Comparison of ENCODE assay signal across 26 mouse cellular contexts in genomic region chr2:172306544-172306943, GRCm38 (mm10). TPM values are rescaled to one million over a fixed set of nuclear protein-coding genes. Genes with fewer than 3 reads are reported as not detected.
DNase-seq lines count a peak whose midpoint lies in the region; ATAC-seq and TF ChIP-seq lines count a peak whose summit lies in the region.
"Had no signal": no experiment of that assay in that cellular context is flagged by ENCODE, and none has a peak within 500 bp of the region (broad histone marks: within the 10 kb centered on the region; RNA-seq: fewer than 3 reads in every experiment).

No protein-coding gene starts in this region.

- H3K36me3 ChIP-seq in forebrain, embryonic 10.5 days (replicated peaks) = no peaks in the 10 kb centered on the region
- H3K36me3 ChIP-seq in forebrain, postnatal 0 days (ENCODE audit: insufficient read depth) = no peaks in the 10 kb centered on the region
- H3K36me3 ChIP-seq in kidney, embryonic 15.5 days = no peaks in the 10 kb centered on the region
- H3K36me3 ChIP-seq in kidney, postnatal 0 days (ENCODE audit: insufficient read depth, low read length) = no peaks in the 10 kb centered on the region
- H3K36me3 ChIP-seq: embryonic facial prominence, embryonic 10.5 days; embryonic facial prominence, embryonic 12.5 days; forebrain, embryonic 12.5 days had no signal

- no peak overlapping the region for H3K9ac ChIP-seq in forebrain, postnatal 0 days
- no peak overlapping the region for H3K9ac ChIP-seq in kidney, embryonic 15.5 days
- H3K9ac ChIP-seq in kidney, postnatal 0 days (ENCODE audit: low read depth, low read length) = no peak overlapping the region
- H3K9ac ChIP-seq: embryonic facial prominence, embryonic 12.5 days; forebrain, embryonic 12.5 days had no signal

- no peak for DNase-seq in forebrain, embryonic 10.5 days (ENCODE audit: extremely low spot score, low spot score)
- DNase-seq in forebrain, postnatal 0 days = no peak
- no peak for DNase-seq in kidney, postnatal 36 days
- DNase-seq in kidney, postnatal 0 days (ENCODE audit: low spot score) = peak; percentile 14
- no peak for DNase-seq in kidney, adult 9 months
- DNase-seq: adrenal gland, adult 8-10 months; adrenal gland, postnatal 14 days; adrenal gland, postnatal 36 days; B cell, adult 2 months; cerebellum, adult 11-12 months; cerebellum, adult 2 months; cerebellum, adult 9-10 months; cerebellum, postnatal 10 days; cerebellum, postnatal 25 days had no signal

- H3K4me3 ChIP-seq in forebrain, embryonic 10.5 days = no peak overlapping the region
- H3K4me3 ChIP-seq in forebrain, postnatal 0 days (ENCODE audit: low read depth, low read length) = no peak overlapping the region
- H3K4me3 ChIP-seq in kidney, embryonic 15.5 days (replicated peaks) = no peak overlapping the region
- no peak overlapping the region for H3K4me3 ChIP-seq in kidney, postnatal 0 days (replicated peaks; ENCODE audit: low read depth, low read length)
- H3K4me3 ChIP-seq: embryonic facial prominence, embryonic 10.5 days; embryonic facial prominence, embryonic 12.5 days; forebrain, embryonic 12.5 days had no signal

- H3K9me3 ChIP-seq in forebrain, embryonic 10.5 days = no peaks in the 10 kb centered on the region
- no peaks in the 10 kb centered on the region for H3K9me3 ChIP-seq in forebrain, postnatal 0 days (ENCODE audit: low read length)
- no peaks in the 10 kb centered on the region for H3K9me3 ChIP-seq in kidney, embryonic 15.5 days (replicated peaks)
- no peaks in the 10 kb centered on the region for H3K9me3 ChIP-seq in kidney, postnatal 0 days (replicated peaks; ENCODE audit: low read length)
- H3K9me3 ChIP-seq: embryonic facial prominence, embryonic 10.5 days; embryonic facial prominence, embryonic 12.5 days; forebrain, embryonic 12.5 days had no signal

- H3K27me3 ChIP-seq in forebrain, embryonic 10.5 days (ENCODE audit: poor library complexity, severe bottlenecking) = peaks cover 2% of the 10 kb centered on the region
- H3K27me3 ChIP-seq in forebrain, postnatal 0 days (ENCODE audit: insufficient read depth, low read length) = no peaks in the 10 kb centered on the region
- no peaks in the 10 kb centered on the region for H3K27me3 ChIP-seq in kidney, embryonic 15.5 days
- no peaks in the 10 kb centered on the region for H3K27me3 ChIP-seq in kidney, postnatal 0 days (ENCODE audit: insufficient read depth, low read length)
- H3K27me3 ChIP-seq: CH12.LX; embryonic facial prominence, embryonic 12.5 days; forebrain, embryonic 12.5 days; Patski had no signal

- TF ChIP-seq CTCF in forebrain, postnatal 0 days (IDR thresholded peaks at IDR 0.05; ENCODE audit: low read depth) = no peak
- no peak for TF ChIP-seq CTCF in kidney, postnatal 0 days (IDR thresholded peaks at IDR 0.05; ENCODE audit: low read depth)

- H3K4me1 ChIP-seq in forebrain, embryonic 10.5 days = peaks cover 13% of the 10 kb centered on the region
- no peaks in the 10 kb centered on the region for H3K4me1 ChIP-seq in forebrain, postnatal 0 days (ENCODE audit: insufficient read depth)
- H3K4me1 ChIP-seq in kidney, embryonic 15.5 days = no peaks in the 10 kb centered on the region
- H3K4me1 ChIP-seq in kidney, postnatal 0 days (replicated peaks; ENCODE audit: insufficient read depth, low read length) = no peaks in the 10 kb centered on the region
- H3K4me1 ChIP-seq: embryonic facial prominence, embryonic 12.5 days had no signal

- no peak overlapping the region for H3K4me2 ChIP-seq in forebrain, postnatal 0 days (ENCODE audit: low read depth)
- no peak overlapping the region for H3K4me2 ChIP-seq in kidney, embryonic 15.5 days
- no peak overlapping the region for H3K4me2 ChIP-seq in kidney, postnatal 0 days (ENCODE audit: low read length)
- H3K4me2 ChIP-seq: embryonic facial prominence, embryonic 12.5 days; forebrain, embryonic 12.5 days had no signal

- WGBS in forebrain, embryonic 10.5 days = 86% methylated on average over 4 of the region's 4 CpGs
- WGBS in forebrain, postnatal 0 days = 75% methylated on average over 4 of the region's 4 CpGs
- WGBS in kidney, embryonic 15.5 days = 21% methylated on average over 4 of the region's 4 CpGs
- WGBS in kidney, postnatal 0 days = 23% methylated on average over 4 of the region's 4 CpGs

- H3K27ac ChIP-seq in forebrain, embryonic 10.5 days = 0 out of 2 replicates have a peak overlapping the region, but pooled peaks have one; percentile 31
- no peak overlapping the region for H3K27ac ChIP-seq in forebrain, postnatal 0 days (ENCODE audit: low read depth, low read length)
- no peak overlapping the region for H3K27ac ChIP-seq in kidney, embryonic 15.5 days
- H3K27ac ChIP-seq in kidney, postnatal 0 days = no peak overlapping the region
- H3K27ac ChIP-seq: embryonic facial prominence, embryonic 10.5 days; embryonic facial prominence, embryonic 12.5 days; forebrain, embryonic 12.5 days had no signal

- no peak for ATAC-seq in forebrain, postnatal 0 days
- 0 out of 2 replicates have a peak, but pooled peaks have one; percentile 33 for ATAC-seq in kidney, embryonic 15.5 days (replicated peaks; ENCODE audit: low FRiP score)
- ATAC-seq in kidney, postnatal 0 days (replicated peaks; ENCODE audit: low FRiP score, low read depth) = no peak
- ATAC-seq: activated CD4-positive, CD25-positive, alpha-beta regulatory T cell, adult 4 months; CD4-positive, CD25-positive, alpha-beta regulatory T cell, adult 4 months; forebrain, embryonic 14.5 days; forebrain, embryonic 16.5 days; Patski had no signal

RNA-seq across cellular contexts. Expression of gene Fam210b, which starts 38.8 kb away (rescaled TPM):
- 15.7 and 16.6 TPM in 2 replicates for polyA plus RNA-seq in forebrain, embryonic 10.5 days (2016; fragmentation: Nextera tagmentation; extraction: Ambion mirVana)
- total RNA-seq in forebrain, postnatal 0 days (2014; rRNA removed) = 14.9 and 17.5 TPM in 2 replicates
- 43.5 and 49.3 TPM in 2 replicates for polyA plus RNA-seq in forebrain, postnatal 0 days (2015; fragmentation: Nextera tagmentation; extraction: Ambion mirVana)
- polyA plus RNA-seq in kidney, embryonic 15.5 days (2015; fragmentation: Nextera tagmentation; extraction: Ambion mirVana) = 10.4 and 11.9 TPM in 2 replicates
- 11.7 and 12.1 TPM in 2 replicates for polyA plus RNA-seq in kidney, postnatal 0 days (2015; fragmentation: Nextera tagmentation; extraction: Ambion mirVana)

RNA-seq across cellular contexts. Expression of gene Mc3r, which starts 58.3 kb away (rescaled TPM):
- polyA plus RNA-seq in forebrain, embryonic 10.5 days (2016; fragmentation: Nextera tagmentation; extraction: Ambion mirVana) = 0.10 TPM in 1 of 2 replicates, not detected in the other
- 0.31 and 0.86 TPM in 2 replicates for total RNA-seq in forebrain, postnatal 0 days (2014; rRNA removed)
- polyA plus RNA-seq in forebrain, postnatal 0 days (2015; fragmentation: Nextera tagmentation; extraction: Ambion mirVana) = 0.29 and 0.53 TPM in 2 replicates
- polyA plus RNA-seq in kidney, embryonic 15.5 days (2015; fragmentation: Nextera tagmentation; extraction: Ambion mirVana) = not detected in 2 replicates
- not detected in 2 replicates for polyA plus RNA-seq in kidney, postnatal 0 days (2015; fragmentation: Nextera tagmentation; extraction: Ambion mirVana)
- total RNA-seq: adrenal gland, adult 18-20 months; adrenal gland, adult 8-10 months; adrenal gland, postnatal 14 days; adrenal gland, postnatal 36 days; CH12.LX had no signal
- polyA plus RNA-seq: activated CD4-positive, CD25-positive, alpha-beta regulatory T cell, adult 4 months; CD4-positive, CD25-positive, alpha-beta regulatory T cell, adult 4 months; embryonic facial prominence, embryonic 10.5 days; embryonic facial prominence, embryonic 12.5 days; forebrain, embryonic 12.5 days; G1E; Patski had no signal
